Mouse (Mus musculus): ENCODE data around the gene Filip1. TPM values are rescaled to one million over a fixed set of nuclear protein-coding genes. Genes with fewer than 3 reads are reported as not detected.

The Filip1 gene
- total and polyA plus RNA-seq, 3 experiments = 0.71 to 1.5 (median 1.3) TPM

GRCm38 (mm10) chr9:79950038-79950437 lies 62.6 kb downstream of the Filip1 start:
- dilution Hi-C loops (cut with MboI; ENCODE audit: extremely low pct_ligation_motif_present, extremely low pct_unique_long_range_greater_than_20kb, low sequenced_read_pairs) = no loop called here
- no peaks in the 10 kb centered on the region for H3K27me3 ChIP-seq (replicated peaks)
- no peak for DNase-seq (ENCODE audit: extremely low read depth)
- no peaks in the 10 kb centered on the region for H3K36me3 ChIP-seq (replicated peaks in 1 of 2; ENCODE audit: control insufficient read depth in 1 of 2, insufficient read depth in 1 of 2, low read length in 1 of 2)
- TF ChIP-seq NRF1 (IDR thresholded peaks at IDR 0.05; ENCODE audit: low read depth, low read length) (no peak), TBP (conservative IDR thresholded peaks at IDR 0.05; ENCODE audit: low read depth, low read length) (no peak), HCFC1 (IDR thresholded peaks at IDR 0.05; ENCODE audit: low read depth, low read length) (no peak), MXI1 (IDR thresholded peaks at IDR 0.05; ENCODE audit: low read depth, low read length) (no peak), ZC3H11A (IDR thresholded peaks at IDR 0.05; ENCODE audit: low read depth, low read length) (no peak), CTCF (conservative IDR thresholded peaks at IDR 0.05 in 1 of 2, IDR thresholded peaks at IDR 0.05 in 1 of 2; ENCODE audit: low read depth in 2 of 2, low read length in 2 of 2) (no peak), BHLHE40 (IDR thresholded peaks at IDR 0.05; ENCODE audit: low read depth, low read length) (no peak), EP300 (IDR thresholded peaks at IDR 0.05; ENCODE audit: low read length) (no peak), POLR2A (IDR thresholded peaks at IDR 0.05; ENCODE audit: low read depth, low read length) (no peak), MAX (IDR thresholded peaks at IDR 0.05; ENCODE audit: low read length) (no peak), PAX5 (IDR thresholded peaks at IDR 0.05; ENCODE audit: low read length) (no peak), USF2 (conservative IDR thresholded peaks at IDR 0.05; ENCODE audit: low read depth, low read length) (no peak), MYC (IDR thresholded peaks at IDR 0.05; ENCODE audit: low read depth, low read length) (no peak), USF1 (IDR thresholded peaks at IDR 0.05; ENCODE audit: low read depth, low read length) (no peak), SIN3A (IDR thresholded peaks at IDR 0.05; ENCODE audit: low read length) (no peak), TCF12 (IDR thresholded peaks at IDR 0.05; ENCODE audit: low read depth, low read length) (no peak), SMC3 (IDR thresholded peaks at IDR 0.05; ENCODE audit: low read depth, low read length) (no peak), RCOR1 (conservative IDR thresholded peaks at IDR 0.05; ENCODE audit: low read depth, low read length) (no peak), MEF2A (IDR thresholded peaks at IDR 0.05; ENCODE audit: borderline replicate concordance, low read depth, low read length) (no peak), KAT2A (IDR thresholded peaks at IDR 0.05; ENCODE audit: insufficient replicate concordance, low read length) (no peak)
- peaks cover 5 to 22% of the 10 kb centered on the region in 2 experiments; a peak in 3 of 4 replicates for H3K4me1 ChIP-seq (ENCODE audit: control insufficient read depth in 1 of 2, insufficient read depth in 2 of 2)
- no peak overlapping the region for H3K27ac ChIP-seq (ENCODE audit: insufficient read depth, low read depth)
- in situ Hi-C loops (cut with MboI; ENCODE audit: low pct_ligation_motif_present, low pct_unique_long_range_greater_than_20kb, low sequenced_read_pairs) = no loop called here
- no peak overlapping the region for H3K4me2 ChIP-seq (ENCODE audit: insufficient read depth, low read depth, poor library complexity, severe bottlenecking)
- H3K79me2 ChIP-seq (replicated peaks; ENCODE audit: control insufficient read depth, extremely low read depth, insufficient read depth, poor library complexity, severe bottlenecking) = no peaks in the 10 kb centered on the region
- H3K9ac ChIP-seq (ENCODE audit: insufficient read depth, low read depth) = no peak overlapping the region
- no peaks in the 10 kb centered on the region for H3K9me3 ChIP-seq (replicated peaks; ENCODE audit: low read length)
- H3K4me3 ChIP-seq (replicated peaks in 1 of 3; ENCODE audit: low read depth in 2 of 3, low read length in 2 of 3, poor library complexity in 1 of 3) = no peak overlapping the region

GRCm38 (mm10) chr9:79948376-79948775 lies 64.3 kb downstream of the Filip1 start:
- no peaks in the 10 kb centered on the region for H3K27me3 ChIP-seq (replicated peaks)
- TF ChIP-seq JUN (IDR thresholded peaks at IDR 0.05; ENCODE audit: insufficient read depth, low read depth, low read length) (no peak), MYC (IDR thresholded peaks at IDR 0.05; ENCODE audit: low read depth, low read length) (no peak), UBTF (IDR thresholded peaks at IDR 0.05; ENCODE audit: low read depth, low read length) (no peak), MEF2A (IDR thresholded peaks at IDR 0.05; ENCODE audit: borderline replicate concordance, low read depth, low read length) (no peak)
- DNase-seq (ENCODE audit: extremely low read depth) = no peak
- no peaks in the 10 kb centered on the region for H3K9me3 ChIP-seq (replicated peaks; ENCODE audit: low read length)
- no peaks in the 10 kb centered on the region for H3K36me3 ChIP-seq (replicated peaks in 1 of 2; ENCODE audit: control insufficient read depth in 1 of 2, insufficient read depth in 1 of 2, low read length in 1 of 2)
- in situ Hi-C loops (cut with MboI; ENCODE audit: low pct_ligation_motif_present, low pct_unique_long_range_greater_than_20kb, low sequenced_read_pairs) = no loop called here
- H3K9ac ChIP-seq (ENCODE audit: insufficient read depth, low read depth) = no peak overlapping the region
- H3K4me3 ChIP-seq (replicated peaks in 1 of 3; ENCODE audit: low read depth in 2 of 3, low read length in 2 of 3, poor library complexity in 1 of 3) = no peak overlapping the region
- no peak overlapping the region for H3K4me2 ChIP-seq (ENCODE audit: insufficient read depth, low read depth, poor library complexity, severe bottlenecking)
- H3K4me1 ChIP-seq (ENCODE audit: control insufficient read depth in 1 of 2, insufficient read depth in 2 of 2) = peaks cover 5 to 22% of the 10 kb centered on the region in 2 experiments; a peak in 3 of 4 replicates
- no peaks in the 10 kb centered on the region for H3K79me2 ChIP-seq (replicated peaks; ENCODE audit: control insufficient read depth, extremely low read depth, insufficient read depth, poor library complexity, severe bottlenecking)
- dilution Hi-C loops (cut with MboI; ENCODE audit: extremely low pct_ligation_motif_present, extremely low pct_unique_long_range_greater_than_20kb, low sequenced_read_pairs) = no loop called here
- no peak overlapping the region for H3K27ac ChIP-seq (ENCODE audit: insufficient read depth, low read depth)

Data from CH12.LX (cell line).